Mouse (Mus musculus): ENCODE data around the gene Sbf1.

Gene Sbf1

DNA sequence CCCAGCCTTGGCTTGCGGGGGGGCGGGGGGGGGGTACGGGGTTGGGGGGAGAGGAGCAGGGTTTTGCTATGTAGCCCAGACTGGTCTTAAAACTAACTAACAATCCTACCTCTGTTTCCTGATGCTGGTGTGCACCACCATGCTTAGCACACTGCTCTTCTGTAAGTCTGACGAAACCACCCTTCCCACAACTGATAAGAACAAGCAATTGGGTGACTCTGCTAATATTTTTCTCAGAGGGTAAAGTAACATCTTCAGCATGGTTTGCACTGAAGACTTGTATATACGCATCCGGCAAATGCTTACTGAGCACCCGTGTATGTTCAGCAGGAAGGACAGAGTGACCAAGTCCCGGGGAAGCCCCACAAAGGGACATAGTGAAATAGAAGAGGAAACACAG lies 6.2 kb upstream of the Sbf1 start:
- DNase-seq (ENCODE audit: low spot score in 2 of 2), result no peak

DNA sequence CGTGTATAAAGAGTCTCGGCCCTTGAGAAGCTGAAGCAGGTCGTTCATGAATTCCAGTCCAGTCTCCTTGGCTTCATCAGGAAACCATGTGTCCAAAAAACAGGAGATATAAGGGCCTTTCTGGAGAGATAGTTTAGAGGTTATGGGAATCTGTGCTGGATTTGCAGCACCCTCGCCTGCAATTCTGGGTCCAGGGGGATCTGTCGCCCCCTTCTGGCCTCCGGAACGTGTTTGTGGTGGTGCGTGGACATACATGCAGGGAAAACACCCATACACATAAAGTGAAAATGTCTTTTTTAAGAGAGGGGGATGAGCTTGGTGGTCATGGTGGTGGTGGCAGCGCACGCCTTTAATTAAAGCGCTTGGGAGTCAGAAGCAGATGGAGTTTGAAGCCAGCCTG lies 1.0 kb upstream of the Sbf1 start:
- DNase-seq (ENCODE audit: low spot score in 2 of 2), result no peak

DNA sequence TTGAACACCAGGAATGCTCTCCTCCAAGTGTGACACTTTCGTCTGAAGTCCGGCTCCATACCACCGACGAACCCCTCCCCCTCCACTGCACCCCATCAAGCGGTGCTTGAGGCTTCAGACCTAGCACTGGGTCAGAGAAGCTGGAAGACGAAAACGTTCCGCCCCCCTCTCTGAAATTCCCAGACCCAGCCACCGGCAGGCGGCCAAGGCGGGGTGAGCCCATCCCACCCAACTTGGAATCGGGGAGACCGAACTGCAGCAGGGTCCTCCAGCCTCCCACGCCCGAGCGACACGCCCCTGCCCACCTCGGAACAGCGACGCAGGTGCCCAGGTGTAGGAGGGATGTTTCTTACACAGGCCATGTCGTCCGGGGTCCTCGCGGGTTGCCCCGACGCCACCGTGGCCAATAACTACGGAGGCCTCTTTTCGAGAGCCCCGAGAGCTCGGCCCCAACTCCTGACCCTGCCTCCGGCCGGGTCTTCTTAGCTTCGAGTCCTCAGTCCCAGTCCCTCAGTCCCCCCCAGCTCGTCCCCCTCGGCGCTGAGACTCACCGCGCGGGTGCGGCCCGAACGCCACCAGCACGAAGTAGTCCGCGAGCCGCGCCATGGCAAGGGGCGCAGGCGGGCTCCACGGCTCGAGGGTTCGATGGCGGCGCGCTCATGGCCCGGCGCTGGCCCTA lies 461 bp downstream of the Sbf1 start:
- no peak for DNase-seq (ENCODE audit: low spot score in 2 of 2)

- no peak for DNase-seq (ENCODE audit: low spot score in 2 of 2)
Observed at GRCm38 (mm10) chr15:89314107-89314506, 1.0 kb downstream of the Sbf1 start.

DNA sequence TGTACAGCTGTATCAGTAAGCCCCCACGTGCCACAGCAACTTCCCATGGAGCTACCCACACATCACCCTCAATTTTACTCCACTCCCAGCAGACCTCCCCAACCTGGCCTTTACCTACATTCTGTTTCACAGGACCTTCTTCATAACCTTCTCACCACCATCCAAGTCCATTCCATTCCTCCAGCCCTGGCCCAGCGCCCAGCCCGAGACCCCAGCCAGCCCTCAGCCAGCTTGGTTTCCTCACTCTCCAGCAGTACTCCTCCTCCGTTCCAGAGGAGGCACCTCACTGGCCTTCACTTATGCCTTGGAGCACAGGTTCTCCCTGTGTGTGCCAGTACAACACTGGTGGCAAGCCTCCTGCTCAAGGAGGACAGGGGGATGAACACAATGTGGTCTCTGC lies 1.8 kb downstream of the Sbf1 start:
- DNase-seq (ENCODE audit: low spot score in 2 of 2), result no peak

DNA sequence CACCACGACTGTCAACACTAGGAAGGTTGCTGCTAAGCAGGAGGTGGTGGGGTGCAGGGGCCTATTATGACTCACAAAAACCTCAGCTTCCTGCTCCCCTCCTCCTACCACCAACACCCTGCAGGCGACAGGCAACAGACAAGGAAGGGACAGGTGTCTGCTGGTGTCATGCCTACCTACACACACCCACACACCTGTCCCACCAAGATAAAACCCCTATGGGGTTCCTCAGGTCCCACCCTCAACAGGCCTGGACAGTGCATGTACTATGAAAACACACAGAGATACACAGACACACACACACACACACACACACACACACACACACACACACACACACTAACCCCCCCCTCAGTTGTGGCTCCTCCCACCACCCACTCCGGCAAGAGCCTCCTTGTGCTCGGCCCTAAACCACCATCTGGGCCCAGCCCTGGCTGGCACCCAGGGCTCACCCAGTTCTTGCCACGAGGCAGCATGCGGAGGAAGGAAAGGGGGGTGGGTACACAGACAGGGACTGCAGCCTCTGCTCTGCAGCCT lies 5.1 kb downstream of the Sbf1 start:
- DNase-seq (ENCODE audit: low spot score in 2 of 2), result peak; percentile 52 to 76

- no peak for DNase-seq (ENCODE audit: low spot score in 2 of 2)
Observed at GRCm38 (mm10) chr15:89308406-89309139, 6.5 kb downstream of the Sbf1 start.

GRCm38 (mm10) chr15:89307461-89307860 lies 7.7 kb downstream of the Sbf1 start:
- DNase-seq (ENCODE audit: low spot score in 2 of 2), result no peak

- no peak for DNase-seq (ENCODE audit: low spot score in 2 of 2)
Observed at GRCm38 (mm10) chr15:89305966-89306365, 9.1 kb downstream of the Sbf1 start.

- DNase-seq (ENCODE audit: low spot score in 2 of 2), result no peak
Observed at GRCm38 (mm10) chr15:89300600-89300999, 14.5 kb downstream of the Sbf1 start.

GRCm38 (mm10) chr15:89300180-89300579 lies 14.9 kb downstream of the Sbf1 start:
- DNase-seq (ENCODE audit: low spot score in 2 of 2), result no peak

DNA sequence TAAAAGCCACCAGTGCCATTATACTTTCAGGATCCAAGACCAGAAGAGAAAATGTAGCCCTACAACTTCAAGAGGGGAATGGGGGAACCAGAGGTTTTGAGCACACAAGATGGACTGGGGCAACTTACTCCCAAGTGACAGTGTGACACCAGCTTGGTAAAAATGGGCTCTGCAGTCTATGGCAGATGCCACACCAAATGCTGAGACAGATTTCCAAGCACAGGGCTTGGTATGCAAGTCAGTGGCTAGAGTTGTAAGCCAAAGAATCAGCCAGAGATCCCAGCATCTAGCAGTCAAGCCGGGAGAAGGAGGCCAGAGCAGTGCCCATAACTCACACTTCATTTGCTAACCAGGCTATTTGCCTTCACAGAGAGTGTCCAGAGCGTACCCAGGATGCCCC lies 17.4 kb downstream of the Sbf1 start:
- no peak for DNase-seq (ENCODE audit: low spot score in 2 of 2)

- no peak for DNase-seq (ENCODE audit: low spot score in 2 of 2)
Observed at GRCm38 (mm10) chr15:89296465-89296864, 18.6 kb downstream of the Sbf1 start.

GRCm38 (mm10) chr15:89295580-89296165 lies 19.4 kb downstream of the Sbf1 start:
- no peak for DNase-seq (ENCODE audit: low spot score in 2 of 2)

DNA sequence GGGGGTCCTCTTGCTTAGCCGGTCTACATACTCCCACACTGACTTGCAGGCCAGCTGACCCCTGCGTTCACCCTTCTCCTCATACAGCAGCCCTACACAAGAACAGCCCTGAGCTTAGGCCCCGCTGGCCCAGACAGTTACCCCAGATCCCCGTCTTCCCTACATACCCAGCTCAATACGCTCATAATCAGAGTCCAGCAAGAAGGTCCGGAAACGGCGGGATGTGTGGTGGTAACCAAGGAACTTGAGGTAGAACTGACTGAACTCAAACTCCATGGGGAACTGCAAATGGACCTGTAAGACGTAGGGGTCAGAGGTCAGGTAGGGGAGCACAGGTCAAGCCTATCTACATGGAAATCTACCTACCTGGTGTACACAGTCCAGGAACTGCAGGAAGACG lies 21.3 kb downstream of the Sbf1 start:
- no peak for DNase-seq (ENCODE audit: low spot score in 2 of 2)

GRCm38 (mm10) chr15:89292795-89293194 lies 22.3 kb downstream of the Sbf1 start:
- no peak for DNase-seq (ENCODE audit: low spot score in 2 of 2)

DNA sequence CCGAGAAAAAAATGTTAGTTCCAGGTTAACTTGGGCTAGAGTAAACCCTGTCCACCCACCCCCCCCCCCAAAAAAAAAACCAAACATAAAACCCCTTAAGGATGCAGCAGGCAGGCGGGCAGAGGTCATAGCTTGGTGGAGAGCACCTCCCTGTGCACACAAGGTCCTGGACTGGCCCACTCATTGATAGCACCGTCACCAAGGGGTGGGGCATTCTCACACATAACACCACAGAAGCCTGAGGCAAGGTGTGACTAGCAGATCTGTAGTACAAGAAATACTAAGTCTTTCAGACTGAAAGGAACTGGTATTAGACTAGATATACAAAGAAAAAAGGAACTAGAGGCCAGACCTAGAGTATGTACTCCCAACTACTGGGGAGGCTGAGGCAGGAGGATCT lies 23.6 kb downstream of the Sbf1 start:
- DNase-seq (ENCODE audit: low spot score in 2 of 2), result no peak

- no peak for DNase-seq (ENCODE audit: low spot score in 2 of 2)
Observed at GRCm38 (mm10) chr15:89289455-89289854, 25.7 kb downstream of the Sbf1 start.

DNA sequence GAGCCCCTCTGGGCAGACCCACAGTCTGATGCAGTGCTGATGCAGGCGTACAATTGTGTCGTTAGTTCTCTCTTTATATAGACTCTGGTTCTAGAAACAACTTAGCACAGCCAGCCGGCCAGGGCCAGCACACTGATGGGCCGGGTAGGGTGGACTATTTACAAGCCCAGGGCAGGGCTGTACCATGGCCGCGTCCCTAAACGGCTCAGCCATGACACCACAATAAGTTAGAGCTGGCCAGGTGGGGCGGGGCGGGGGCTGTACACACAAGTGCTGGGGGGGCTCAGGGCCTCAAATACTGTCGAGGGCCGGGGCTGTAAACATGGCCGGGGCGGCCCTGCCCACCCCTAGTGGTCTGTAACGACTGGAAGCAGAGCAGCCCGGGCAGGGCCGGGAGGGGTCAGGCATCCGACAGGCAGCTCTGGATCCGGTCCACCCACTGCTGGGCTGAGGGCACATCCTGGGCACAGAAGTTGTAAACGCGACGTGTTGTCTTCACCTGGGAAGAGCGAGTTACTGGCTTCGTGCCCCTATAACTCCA lies 26.8 kb downstream of the Sbf1 start:
- DNase-seq (ENCODE audit: low spot score in 2 of 2), result no peak

- DNase-seq (ENCODE audit: low spot score in 2 of 2), result no peak
Observed at GRCm38 (mm10) chr15:89286582-89286981, 28.5 kb downstream of the Sbf1 start.

DNA sequence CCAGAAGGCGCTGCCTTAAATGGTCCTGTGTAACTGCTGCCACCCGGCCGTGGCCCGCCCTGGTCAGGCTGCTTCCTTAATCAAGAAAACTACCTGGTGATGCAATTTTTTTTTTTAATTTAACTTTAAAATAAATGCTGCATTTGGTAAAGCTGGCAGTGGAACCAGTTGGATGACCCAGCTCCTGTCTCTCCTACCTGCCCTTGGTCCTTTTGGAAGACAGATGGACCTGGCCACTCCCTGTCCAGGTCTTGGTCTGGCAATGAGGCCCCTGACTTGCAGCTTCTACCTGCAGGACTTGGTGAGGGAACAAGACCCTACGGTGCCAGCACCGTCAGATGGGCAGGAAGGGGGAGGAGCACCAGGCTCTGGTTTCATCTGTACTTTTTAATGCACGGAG lies 29.0 kb downstream of the Sbf1 start:
- DNase-seq (ENCODE audit: low spot score in 2 of 2), result no peak

- DNase-seq (ENCODE audit: low spot score in 2 of 2), result no peak
Observed at GRCm38 (mm10) chr15:89285478-89285877, 29.6 kb downstream of the Sbf1 start.

GRCm38 (mm10) chr15:89285004-89285403 lies 30.1 kb downstream of the Sbf1 start:
- DNase-seq (ENCODE audit: low spot score in 2 of 2), result peak in 1 of 2 experiments; percentile 47
